Comparison of ENCODE assay signal across 9 mouse cellular contexts in genomic region chr2:160700271-160700670, GRCm38 (mm10). TPM values are rescaled to one million over a fixed set of nuclear protein-coding genes. Genes with fewer than 3 reads are reported as not detected.
DNase-seq lines count a peak whose midpoint lies in the region; ATAC-seq and TF ChIP-seq lines count a peak whose summit lies in the region.
"Had no signal": no experiment of that assay in that cellular context is flagged by ENCODE, and none has a peak within 500 bp of the region (broad histone marks: within the 10 kb centered on the region; RNA-seq: fewer than 3 reads in every experiment).

No protein-coding gene starts in this region.

- peak; percentile 87 for ATAC-seq in heart, postnatal 0 days (ENCODE audit: insufficient read depth, low read depth)
- ATAC-seq in liver, postnatal 0 days, result peak; percentile 45; the same call in 1 of the 2 replicates
- no peak for ATAC-seq in hindbrain, embryonic 11.5 days (ENCODE audit: low FRiP score)

- peaks cover 62% of the 10 kb centered on the region for H3K36me3 ChIP-seq in heart, postnatal 0 days (replicated peaks; ENCODE audit: control insufficient read depth, insufficient read depth, low read length)
- peaks cover 69% of the 10 kb centered on the region for H3K36me3 ChIP-seq in liver, postnatal 0 days (replicated peaks; ENCODE audit: insufficient read depth, low read length)
- H3K36me3 ChIP-seq in hindbrain, embryonic 10.5 days, result peaks cover 96% of the 10 kb centered on the region
- H3K36me3 ChIP-seq in hindbrain, embryonic 11.5 days (ENCODE audit: control insufficient read depth, insufficient read depth, low read length), result peaks cover 2% of the 10 kb centered on the region; the same call in 1 of the 2 replicates

- no peaks in the 10 kb centered on the region for H3K27me3 ChIP-seq in heart, postnatal 0 days (ENCODE audit: control insufficient read depth, insufficient read depth, low read length)
- no peaks in the 10 kb centered on the region for H3K27me3 ChIP-seq in liver, postnatal 0 days (ENCODE audit: insufficient read depth, low read length)
- no peaks in the 10 kb centered on the region for H3K27me3 ChIP-seq in hindbrain, embryonic 10.5 days (ENCODE audit: insufficient read depth, poor library complexity, severe bottlenecking)
- no peaks in the 10 kb centered on the region for H3K27me3 ChIP-seq in hindbrain, embryonic 11.5 days (ENCODE audit: control insufficient read depth, insufficient read depth, low read length)
- H3K27me3 ChIP-seq: limb, embryonic 15.5 days had no signal

- H3K4me3 ChIP-seq in heart, postnatal 0 days (ENCODE audit: low read depth, low read length), result no peak overlapping the region
- H3K4me3 ChIP-seq in liver, postnatal 0 days (ENCODE audit: low read depth, low read length), result no peak overlapping the region
- no peak overlapping the region for H3K4me3 ChIP-seq in hindbrain, embryonic 10.5 days
- H3K4me3 ChIP-seq in hindbrain, embryonic 11.5 days (ENCODE audit: low read depth, low read length), result no peak overlapping the region
- H3K4me3 ChIP-seq: limb, embryonic 15.5 days had no signal

- peak overlapping the region; percentile 42 for H3K4me2 ChIP-seq in heart, postnatal 0 days (ENCODE audit: low read depth, low read length)
- no peak overlapping the region for H3K4me2 ChIP-seq in liver, postnatal 0 days (ENCODE audit: low read depth, low read length)
- no peak overlapping the region for H3K4me2 ChIP-seq in hindbrain, embryonic 11.5 days (replicated peaks; ENCODE audit: low read depth, low read length)
- H3K4me2 ChIP-seq: limb, embryonic 15.5 days had no signal

- peaks cover 16% of the 10 kb centered on the region for H3K4me1 ChIP-seq in heart, postnatal 0 days (ENCODE audit: control insufficient read depth, insufficient read depth)
- H3K4me1 ChIP-seq in liver, postnatal 0 days (ENCODE audit: insufficient read depth), result 0 out of 2 replicates have a peak, but pooled peaks cover 3% of the 10 kb centered on the region
- no peaks in the 10 kb centered on the region for H3K4me1 ChIP-seq in hindbrain, embryonic 10.5 days (replicated peaks)
- no peaks in the 10 kb centered on the region for H3K4me1 ChIP-seq in hindbrain, embryonic 11.5 days (replicated peaks; ENCODE audit: control insufficient read depth, insufficient read depth, low read length)
- H3K4me1 ChIP-seq: limb, embryonic 15.5 days had no signal

- no peaks in the 10 kb centered on the region for H3K9me3 ChIP-seq in heart, postnatal 0 days (replicated peaks; ENCODE audit: control insufficient read depth, low read length)
- no peaks in the 10 kb centered on the region for H3K9me3 ChIP-seq in liver, postnatal 0 days (ENCODE audit: low read length)
- no peaks in the 10 kb centered on the region for H3K9me3 ChIP-seq in hindbrain, embryonic 10.5 days
- H3K9me3 ChIP-seq in hindbrain, embryonic 11.5 days (ENCODE audit: control insufficient read depth, low read length), result no peaks in the 10 kb centered on the region
- H3K9me3 ChIP-seq: limb, embryonic 15.5 days had no signal

- peak overlapping the region; percentile 80 for H3K27ac ChIP-seq in heart, postnatal 0 days (ENCODE audit: low read depth)
- H3K27ac ChIP-seq in liver, postnatal 0 days (ENCODE audit: low read depth), result no peak overlapping the region
- no peak overlapping the region for H3K27ac ChIP-seq in hindbrain, embryonic 10.5 days
- no peak overlapping the region for H3K27ac ChIP-seq in hindbrain, embryonic 11.5 days (ENCODE audit: low read depth, low read length)
- H3K27ac ChIP-seq: limb, embryonic 15.5 days had no signal

- 11% methylated on average over 5 of the region's 5 CpGs for WGBS in heart, postnatal 0 days
- 39% methylated on average over 5 of the region's 5 CpGs for WGBS in liver, postnatal 0 days (ENCODE audit: insufficient replicate concordance)
- WGBS in hindbrain, embryonic 10.5 days, result 90% methylated on average over 5 of the region's 5 CpGs
- 91% methylated on average over 5 of the region's 5 CpGs for WGBS in hindbrain, embryonic 11.5 days

- no peak; the same call in 1 of the 2 replicates for TF ChIP-seq EP300 in heart, postnatal 0 days (IDR thresholded peaks at IDR 0.05; ENCODE audit: low read depth)
- 0 out of 2 replicates have a peak, but pooled peaks have one; percentile 12 for TF ChIP-seq EP300 in liver, postnatal 0 days (IDR thresholded peaks at IDR 0.05; ENCODE audit: low read depth)

- TF ChIP-seq CTCF in heart, postnatal 0 days (IDR thresholded peaks at IDR 0.05; ENCODE audit: low read depth), result no peak
- TF ChIP-seq CTCF in liver, postnatal 0 days (IDR thresholded peaks at IDR 0.05; ENCODE audit: low read depth), result no peak

- peak; percentile 4 for DNase-seq in ES-CJ7 (ENCODE audit: low read depth, low spot score)
- DNase-seq in adrenal gland, adult 2 months, result peak; percentile 69
- DNase-seq in heart, postnatal 0 days (ENCODE audit: low spot score), result peak; percentile 74
- no peak for DNase-seq in liver, postnatal 0 days
- no peak for DNase-seq in hindbrain, embryonic 10.5 days (ENCODE audit: low spot score)
- DNase-seq in cerebellum, postnatal 4 days (ENCODE audit: low spot score in 2 of 2), result no peak
- DNase-seq in hindbrain, embryonic 11.5 days (ENCODE audit: low spot score), result no peak
- no peak for DNase-seq in frontal cortex, postnatal 25 days (ENCODE audit: low spot score in 2 of 2)

- no peak overlapping the region for H3K9ac ChIP-seq in heart, postnatal 0 days (replicated peaks; ENCODE audit: low read depth, low read length)
- H3K9ac ChIP-seq in liver, postnatal 0 days (replicated peaks), result no peak overlapping the region
- no peak overlapping the region for H3K9ac ChIP-seq in hindbrain, embryonic 11.5 days (ENCODE audit: low read depth, low read length)
- H3K9ac ChIP-seq: limb, embryonic 15.5 days had no signal

RNA-seq across cellular contexts. Expression of gene Plcg1, which starts 30.8 kb away (rescaled TPM):
- total RNA-seq in adrenal gland, adult 2 months (2021), result 10 to 100 TPM; 49.1 to 52.3 TPM
- polyA plus RNA-seq in adrenal gland, adult 2 months (2012; rRNA removed), result 28.3 and 61.1 TPM in 2 replicates
- total RNA-seq in heart, postnatal 0 days (2014; rRNA removed; ENCODE audit: low replicate concordance), result 43.9 and 53.4 TPM in 2 replicates
- polyA plus RNA-seq in heart, postnatal 0 days (2015; fragmentation: Nextera tagmentation; extraction: Ambion mirVana), result 18.3 and 21.6 TPM in 2 replicates
- 5.0 and 6.6 TPM in 2 replicates for polyA plus RNA-seq in liver, postnatal 0 days (2015; fragmentation: Nextera tagmentation; extraction: Ambion mirVana)
- 65.1 and 78.0 TPM in 2 replicates for polyA plus RNA-seq in hindbrain, embryonic 10.5 days (2016; fragmentation: Nextera tagmentation; extraction: Ambion mirVana)
- 67.8 and 73.3 TPM in 2 replicates for polyA plus RNA-seq in hindbrain, embryonic 11.5 days (2014; fragmentation: Nextera tagmentation; extraction: Ambion mirVana)

RNA-seq across cellular contexts. Expression of gene Top1, which starts 54.6 kb away (rescaled TPM):
- total RNA-seq in adrenal gland, adult 2 months (2021), result 100 to 1,000 TPM in 1 of 2 experiments, 10 to 100 TPM in 1; 61.4 to 104 TPM
- polyA plus RNA-seq in adrenal gland, adult 2 months (2012; rRNA removed), result 46.1 and 66.4 TPM in 2 replicates
- 14.8 and 23.5 TPM in 2 replicates for total RNA-seq in heart, postnatal 0 days (2014; rRNA removed; ENCODE audit: low replicate concordance)
- polyA plus RNA-seq in heart, postnatal 0 days (2015; fragmentation: Nextera tagmentation; extraction: Ambion mirVana), result 30.7 and 33.2 TPM in 2 replicates
- 30.1 and 30.5 TPM in 2 replicates for polyA plus RNA-seq in liver, postnatal 0 days (2015; fragmentation: Nextera tagmentation; extraction: Ambion mirVana)
- polyA plus RNA-seq in hindbrain, embryonic 10.5 days (2016; fragmentation: Nextera tagmentation; extraction: Ambion mirVana), result 79.4 and 105 TPM in 2 replicates
- 106 and 123 TPM in 2 replicates for polyA plus RNA-seq in hindbrain, embryonic 11.5 days (2014; fragmentation: Nextera tagmentation; extraction: Ambion mirVana)

Comparison
In these comparisons a context has a peak if more than half of its experiments do, and no peak if none do; other contexts are left out.
1. DNase-seq: peak in ES-CJ7 (single experiment), adrenal gland, adult 2 months (single experiment) and heart, postnatal 0 days (single experiment); none in liver, postnatal 0 days (single experiment), hindbrain, embryonic 10.5 days (single experiment), cerebellum, postnatal 4 days (0 of 2), hindbrain, embryonic 11.5 days (single experiment) and frontal cortex, postnatal 25 days (0 of 2).